Comparison of ENCODE assay signal across 10 mouse cellular contexts in the genomic region with DNA sequence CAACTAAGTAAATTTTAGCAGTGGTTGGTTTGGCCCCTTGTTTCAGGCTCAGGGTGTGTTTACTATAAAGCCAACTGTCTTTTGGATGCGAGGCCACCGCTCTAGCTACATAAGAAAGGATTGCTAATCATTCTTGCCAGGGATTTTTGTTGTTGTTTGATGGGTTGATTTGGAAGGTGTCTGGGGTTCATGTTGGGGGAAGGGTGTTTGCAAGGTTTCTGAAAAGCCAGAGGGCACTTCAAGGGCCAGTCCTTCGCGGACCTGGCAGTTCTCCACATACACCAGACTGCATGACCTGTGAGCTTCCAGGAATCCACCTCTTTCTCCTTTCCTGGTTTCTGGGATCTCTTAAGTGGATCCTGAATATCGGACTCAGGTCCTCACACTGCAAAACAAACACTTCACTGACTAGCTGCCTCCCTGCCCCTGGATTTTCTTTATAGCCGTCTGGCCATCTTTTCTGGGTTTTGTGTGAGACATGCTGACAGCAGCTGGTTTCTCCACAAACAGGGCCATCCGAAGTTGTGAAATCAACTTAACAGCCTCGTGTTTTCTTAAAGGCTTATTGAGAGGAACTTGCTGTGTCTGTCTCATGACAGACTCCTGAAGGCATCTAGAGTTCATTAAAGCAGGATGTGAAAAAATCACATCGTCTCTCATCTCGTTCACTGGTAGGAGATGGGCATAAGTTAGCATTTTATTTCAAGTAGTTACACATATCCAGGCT.
A peak's percentile ranks its signal among the peaks of the same experiment; 100 is the strongest.
DNase-seq lines count a peak whose midpoint lies in the region; ATAC-seq and TF ChIP-seq lines count a peak whose summit lies in the region.
"Had no signal": no experiment of that assay in that cellular context is flagged by ENCODE, and none has a peak within 500 bp of the region (broad histone marks: within the 10 kb centered on the region; RNA-seq: fewer than 3 reads in every experiment).

No protein-coding gene starts in this region.

- DNase-seq in kidney, postnatal 0 days (ENCODE audit: low spot score), result peak; percentile 21
- no peak for DNase-seq in kidney, postnatal 10 days
- no peak for DNase-seq in spleen, adult 2 months (ENCODE audit: low read depth in 1 of 2, low spot score in 2 of 2)
- no peak for DNase-seq in spleen, postnatal 14 days (ENCODE audit: low spot score in 2 of 2)
- DNase-seq in fibroblast of lung, adult 2 months (ENCODE audit: low read depth), result peak; percentile 53
- DNase-seq in yolk sac, embryonic 10.5 days (ENCODE audit: low spot score), result peak; percentile 80
- no peak for DNase-seq in limb, embryonic 10.5 days (ENCODE audit: low spot score)

- no peak overlapping the region for H3K4me3 ChIP-seq in kidney, postnatal 0 days (replicated peaks; ENCODE audit: low read depth, low read length)
- H3K4me3 ChIP-seq in spleen, adult 2 months (ENCODE audit: extremely low read depth, insufficient read depth, insufficient read length), result no peak overlapping the region
- H3K4me3 ChIP-seq in limb, embryonic 10.5 days, result no peak overlapping the region
- H3K4me3 ChIP-seq: limb, embryonic 15.5 days; stomach, embryonic 15.5 days had no signal

- TF ChIP-seq CTCF in kidney, postnatal 0 days (IDR thresholded peaks at IDR 0.05; ENCODE audit: low read depth), result no peak
- no peak for TF ChIP-seq CTCF in spleen, adult 2 months (IDR thresholded peaks at IDR 0.05; ENCODE audit: extremely low read depth, insufficient read depth, insufficient read length, insufficient replicate concordance)

- H3K4me2 ChIP-seq in kidney, postnatal 0 days (ENCODE audit: low read length), result no peak overlapping the region
- H3K4me2 ChIP-seq: limb, embryonic 15.5 days; stomach, embryonic 15.5 days had no signal

- no peaks in the 10 kb centered on the region for H3K36me3 ChIP-seq in kidney, postnatal 0 days (ENCODE audit: insufficient read depth, low read length)
- no peaks in the 10 kb centered on the region for H3K36me3 ChIP-seq in spleen, adult 2 months (ENCODE audit: control insufficient read depth, insufficient read depth, low read length)
- peaks cover 4% of the 10 kb centered on the region; the same call in 1 of the 2 replicates for H3K36me3 ChIP-seq in limb, embryonic 10.5 days
- H3K36me3 ChIP-seq: stomach, embryonic 15.5 days had no signal

- ATAC-seq in kidney, postnatal 0 days (replicated peaks; ENCODE audit: low FRiP score, low read depth), result no peak
- no peak for ATAC-seq in activated CD4-positive, CD25-positive, alpha-beta regulatory T cell, adult 4 months

- no peak overlapping the region for H3K9ac ChIP-seq in kidney, postnatal 0 days (ENCODE audit: low read depth, low read length)
- H3K9ac ChIP-seq: limb, embryonic 15.5 days; stomach, embryonic 15.5 days had no signal

- 35% methylated on average over 10 of the region's 10 CpGs for WGBS in kidney, postnatal 0 days
- 73% methylated on average over 10 of the region's 10 CpGs for WGBS in spleen, adult 2 months
- 23% methylated on average over 10 of the region's 10 CpGs for WGBS in limb, embryonic 10.5 days

- H3K9me3 ChIP-seq in kidney, postnatal 0 days (replicated peaks; ENCODE audit: low read length), result no peaks in the 10 kb centered on the region
- no peaks in the 10 kb centered on the region for H3K9me3 ChIP-seq in limb, embryonic 10.5 days (replicated peaks)
- H3K9me3 ChIP-seq: limb, embryonic 15.5 days; stomach, embryonic 15.5 days had no signal

- H3K27ac ChIP-seq in kidney, postnatal 0 days, result no peak overlapping the region
- peak overlapping the region; percentile 22; the same call in 1 of the 2 replicates for H3K27ac ChIP-seq in spleen, adult 2 months (ENCODE audit: insufficient read depth, low read length)
- H3K27ac ChIP-seq in limb, embryonic 10.5 days, result no peak overlapping the region
- H3K27ac ChIP-seq: limb, embryonic 15.5 days; stomach, embryonic 15.5 days had no signal

- TF ChIP-seq POLR2A in spleen, adult 2 months (IDR thresholded peaks at IDR 0.05; ENCODE audit: low read depth, low read length), result no peak

- H3K27me3 ChIP-seq in kidney, postnatal 0 days (ENCODE audit: insufficient read depth, low read length), result no peaks in the 10 kb centered on the region
- no peaks in the 10 kb centered on the region for H3K27me3 ChIP-seq in spleen, adult 2 months (ENCODE audit: control insufficient read depth, insufficient read depth, low read length)
- no peaks in the 10 kb centered on the region for H3K27me3 ChIP-seq in limb, embryonic 10.5 days (ENCODE audit: low read depth, poor library complexity, severe bottlenecking)
- H3K27me3 ChIP-seq: limb, embryonic 15.5 days; stomach, embryonic 15.5 days had no signal

- no peaks in the 10 kb centered on the region for H3K4me1 ChIP-seq in kidney, postnatal 0 days (replicated peaks; ENCODE audit: insufficient read depth, low read length)
- no peaks in the 10 kb centered on the region for H3K4me1 ChIP-seq in spleen, adult 2 months (ENCODE audit: control insufficient read depth, insufficient read depth, insufficient read length)
- H3K4me1 ChIP-seq in limb, embryonic 10.5 days, result peaks cover 10% of the 10 kb centered on the region
- H3K4me1 ChIP-seq: stomach, embryonic 15.5 days had no signal

Comparison
In these comparisons a context has a peak if more than half of its experiments do, and no peak if none do; other contexts are left out.
1. DNase-seq: peak in kidney, postnatal 0 days (single experiment), fibroblast of lung, adult 2 months (single experiment) and yolk sac, embryonic 10.5 days (single experiment); none in kidney, postnatal 10 days (single experiment), spleen, adult 2 months (0 of 2), spleen, postnatal 14 days (0 of 2) and limb, embryonic 10.5 days (single experiment).